Mouse (Mus musculus) cerebellum, postnatal 4 days (tissue): ENCODE measurements around the gene Gm20843.
"Not testable (repeated sequence)": the region's sequence is repeated elsewhere in the genome, so short reads cannot be mapped to it uniquely, and the experiment has no call there.

Experiments
- DNase-seq, 2 experiments: peaks; one replicate each; pipeline ENCODE4 v3.0.0; 2022; ENCODE audit warnings: low spot score in 2 of 2, mixed read lengths in 1 of 2

Gm20843 gene

GRCm38 (mm10) chrY:72247018-72247417, at the start of gene Gm20843:
TSS of gene Gm20843 (minus strand) at chrY:72247118.
- DNase-seq: not testable (repeated sequence)
